Mouse (Mus musculus) bone marrow, adult 2 months (tissue): ENCODE data around the gene Dus2.

Source experiments
- CTCF ChIP-seq: fragments of 200-500 bp; IDR thresholded peaks from 2 replicates; pipeline ENCODE4 v1.5.1; 2011; ENCODE audit warnings: low read length, control low read depth; ENCODE audit not compliant: control insufficient read depth, insufficient read depth
- POLR2A ChIP-seq: fragments of 200-500 bp; IDR thresholded peaks from 2 replicates; pipeline ENCODE4 v1.6.1; 2011; ENCODE audit warnings: low read depth, mild to moderate bottlenecking, control low read depth, low read length, borderline replicate concordance; ENCODE audit not compliant: control insufficient read depth

GRCm38 (mm10) chr8:105981146-105981545 is 10.0 kb upstream of the Dus2 start:
- TF ChIP-seq POLR2A (no peak), CTCF (no peak)
